Mouse (Mus musculus): ENCODE measurements at regions not wholly inside any gene's neighbourhood (a gene's known extent, or its start where the extent isn't known, plus 50 kb on each side); places are given as distances from the start of the nearest gene placed in this dataset.
"Not testable (repeated sequence)": the region's sequence is repeated elsewhere in the genome, so short reads cannot be mapped to it uniquely, and the experiment has no call there.

GRCm38 (mm10) chr9:41438141-41438540 lies 276.6 kb upstream of the Ubash3b start:
- Histone ChIP-seq H3K36me3 (ENCODE audit: control insufficient read depth, insufficient read depth, low read length) (peaks cover 7% of the 10 kb centered on the region), H3K27ac (ENCODE audit: low read depth, low read length) (no peak overlapping the region), H3K4me2 (ENCODE audit: low read depth) (no peak overlapping the region), H3K4me1 (ENCODE audit: control insufficient read depth, insufficient read depth, low read length) (no peaks in the 10 kb centered on the region), H3K4me3 (ENCODE audit: low read depth, low read length) (no peak overlapping the region), H3K9me3 (ENCODE audit: control insufficient read depth, low read length) (peaks cover 4% of the 10 kb centered on the region), H3K9ac (ENCODE audit: low read length) (no peak overlapping the region), H3K27me3 (ENCODE audit: control insufficient read depth, insufficient read depth, low read length) (no peaks in the 10 kb centered on the region)
- WGBS, result 97% methylated on average over 2 of the region's 2 CpGs
- no peak for ATAC-seq (ENCODE audit: insufficient read depth, low FRiP score, low TSS enrichment)
- no peak for DNase-seq (ENCODE audit: low spot score)

GRCm38 (mm10) chr9:41430391-41431343 lies 269.2 kb upstream of the Ubash3b start:
- no peak for DNase-seq (ENCODE audit: low spot score)
- H3K27me3 ChIP-seq (ENCODE audit: control insufficient read depth, insufficient read depth, low read length), result no peaks in the 10 kb centered on the region
- 74% methylated on average over 16 of the region's 16 CpGs for WGBS
- peaks cover 7% of the 10 kb centered on the region; the same call in 1 of the 2 replicates for H3K4me1 ChIP-seq (ENCODE audit: control insufficient read depth, insufficient read depth, low read length)
- no peaks in the 10 kb centered on the region; the same call in none of the 2 replicates for H3K36me3 ChIP-seq (ENCODE audit: control insufficient read depth, insufficient read depth, low read length)
- H3K9me3 ChIP-seq (ENCODE audit: control insufficient read depth, low read length), result no peaks in the 10 kb centered on the region
- no peak overlapping the region for H3K4me3 ChIP-seq (ENCODE audit: low read depth, low read length)
- H3K9ac ChIP-seq (ENCODE audit: low read length), result no peak overlapping the region
- no peak for ATAC-seq (ENCODE audit: insufficient read depth, low FRiP score, low TSS enrichment)
- 0 out of 2 replicates have a peak overlapping the region, but pooled peaks have one; percentile 34 for H3K27ac ChIP-seq (ENCODE audit: low read depth, low read length)
- H3K4me2 ChIP-seq (ENCODE audit: low read depth), result no peak overlapping the region

GRCm38 (mm10) chr9:41429711-41430390 lies 268.4 kb upstream of the Ubash3b start:
- H3K4me2 ChIP-seq (ENCODE audit: low read depth), result no peak overlapping the region
- H3K27ac ChIP-seq (ENCODE audit: low read depth, low read length), result 0 out of 2 replicates have a peak overlapping the region, but pooled peaks have one; percentile 34
- H3K36me3 ChIP-seq (ENCODE audit: control insufficient read depth, insufficient read depth, low read length), result no peaks in the 10 kb centered on the region; the same call in none of the 2 replicates
- H3K4me3 ChIP-seq (ENCODE audit: low read depth, low read length), result no peak overlapping the region
- WGBS, result 60% methylated on average over 10 of the region's 10 CpGs
- no peaks in the 10 kb centered on the region for H3K9me3 ChIP-seq (ENCODE audit: control insufficient read depth, low read length)
- peak; percentile 32 for DNase-seq (ENCODE audit: low spot score)
- no peaks in the 10 kb centered on the region for H3K27me3 ChIP-seq (ENCODE audit: control insufficient read depth, insufficient read depth, low read length)
- ATAC-seq (ENCODE audit: insufficient read depth, low FRiP score, low TSS enrichment), result peak; percentile 89
- H3K9ac ChIP-seq (ENCODE audit: low read length), result no peak overlapping the region
- H3K4me1 ChIP-seq (ENCODE audit: control insufficient read depth, insufficient read depth, low read length), result peaks cover 7% of the 10 kb centered on the region; the same call in 1 of the 2 replicates

GRCm38 (mm10) chr9:41429236-41429635 lies 267.7 kb upstream of the Ubash3b start:
- ATAC-seq (ENCODE audit: insufficient read depth, low FRiP score, low TSS enrichment) (no peak), DNase-seq (ENCODE audit: low spot score) (no peak)
- Histone ChIP-seq H3K4me2 (ENCODE audit: low read depth) (no peak overlapping the region), H3K27me3 (ENCODE audit: control insufficient read depth, insufficient read depth, low read length) (no peaks in the 10 kb centered on the region), H3K36me3 (ENCODE audit: control insufficient read depth, insufficient read depth, low read length) (no peaks in the 10 kb centered on the region; the same call in none of the 2 replicates), H3K27ac (ENCODE audit: low read depth, low read length) (0 out of 2 replicates have a peak overlapping the region, but pooled peaks have one; percentile 21), H3K4me1 (ENCODE audit: control insufficient read depth, insufficient read depth, low read length) (peaks cover 7% of the 10 kb centered on the region; the same call in 1 of the 2 replicates), H3K9me3 (ENCODE audit: control insufficient read depth, low read length) (no peaks in the 10 kb centered on the region), H3K9ac (ENCODE audit: low read length) (no peak overlapping the region), H3K4me3 (ENCODE audit: low read depth, low read length) (no peak overlapping the region)
- 74% methylated on average over 4 of the region's 4 CpGs for WGBS

DNA sequence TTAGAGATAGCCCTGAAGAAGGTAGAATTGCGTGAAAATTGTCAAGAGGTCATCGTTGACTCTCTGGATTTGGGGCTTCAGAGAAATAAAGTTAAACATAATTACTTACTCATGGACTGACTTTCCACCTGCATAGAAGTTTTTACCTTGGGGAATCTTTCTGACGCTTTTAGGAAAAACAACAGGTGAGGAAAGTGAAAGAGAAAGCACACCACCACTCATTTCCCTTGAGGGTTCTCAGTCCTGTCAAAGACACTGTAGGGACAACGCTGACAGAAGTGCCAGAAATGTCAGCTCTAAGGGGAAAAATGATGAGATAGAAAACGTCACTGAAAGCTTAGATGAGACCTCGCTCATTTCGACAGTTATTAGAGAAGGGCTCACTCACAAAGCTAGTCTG lies 265.2 kb upstream of the Ubash3b start:
- Histone ChIP-seq H3K4me2 (ENCODE audit: low read depth) (no peak overlapping the region), H3K36me3 (ENCODE audit: control insufficient read depth, insufficient read depth, low read length) (no peaks in the 10 kb centered on the region; the same call in 1 of the 2 replicates), H3K9ac (ENCODE audit: low read length) (no peak overlapping the region), H3K9me3 (ENCODE audit: control insufficient read depth, low read length) (no peaks in the 10 kb centered on the region), H3K27me3 (ENCODE audit: control insufficient read depth, insufficient read depth, low read length) (no peaks in the 10 kb centered on the region), H3K4me1 (ENCODE audit: control insufficient read depth, insufficient read depth, low read length) (peaks cover 7% of the 10 kb centered on the region; the same call in 1 of the 2 replicates), H3K4me3 (ENCODE audit: low read depth, low read length) (no peak overlapping the region), H3K27ac (ENCODE audit: low read depth, low read length) (no peak overlapping the region)
- no peak for DNase-seq (ENCODE audit: low spot score)
- 90% methylated on average over 7 of the region's 7 CpGs for whole genome bisulfite sequencing
- ATAC-seq (ENCODE audit: insufficient read depth, low FRiP score, low TSS enrichment), result no peak

DNA sequence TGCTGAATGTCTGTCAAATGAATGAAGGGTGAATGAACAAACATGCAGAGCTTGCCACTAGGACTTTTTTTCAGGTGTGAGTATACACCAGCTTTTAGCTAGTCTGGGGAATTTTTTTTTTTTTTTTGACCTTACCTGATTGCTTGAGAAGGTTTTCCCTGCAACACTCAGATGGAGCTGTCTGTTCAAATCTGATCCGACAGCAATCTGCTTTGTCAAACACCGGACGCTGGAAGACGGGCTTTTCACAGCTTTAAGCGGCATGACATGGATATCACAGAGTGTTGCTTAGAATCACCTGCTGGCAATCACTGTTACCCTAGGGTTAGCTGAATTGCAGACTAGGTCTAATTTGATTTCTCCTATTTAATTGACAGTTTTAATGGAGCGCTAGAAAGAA lies 263.7 kb upstream of the Ubash3b start:
- no peaks in the 10 kb centered on the region for H3K9me3 ChIP-seq (ENCODE audit: control insufficient read depth, low read length)
- no peak for ATAC-seq (ENCODE audit: insufficient read depth, low FRiP score, low TSS enrichment)

DNA sequence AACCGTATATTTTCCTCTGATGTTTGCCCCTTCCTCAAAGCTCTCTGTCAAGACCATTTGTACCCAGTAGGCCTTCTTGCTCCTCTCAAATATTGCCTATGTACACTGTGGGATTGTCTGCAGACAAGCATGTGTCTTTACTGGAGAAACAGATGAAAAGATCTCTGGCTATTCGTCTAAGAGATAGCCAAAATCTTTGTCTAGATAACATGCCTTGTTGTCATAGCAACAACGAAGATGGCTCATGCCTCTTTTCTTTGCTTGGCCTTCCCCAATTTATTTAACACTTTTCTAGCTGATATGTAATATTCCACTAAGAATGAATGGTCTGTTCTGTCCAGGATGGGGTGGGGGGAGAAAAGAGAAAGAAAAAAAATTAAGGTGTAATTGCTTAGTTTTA lies 252.3 kb upstream of the Ubash3b start:
- Histone ChIP-seq H3K4me2 (ENCODE audit: low read depth) (no peak overlapping the region), H3K27me3 (ENCODE audit: control insufficient read depth, insufficient read depth, low read length) (no peaks in the 10 kb centered on the region), H3K9ac (ENCODE audit: low read length) (no peak overlapping the region), H3K27ac (ENCODE audit: low read depth, low read length) (no peak overlapping the region), H3K4me1 (ENCODE audit: control insufficient read depth, insufficient read depth, low read length) (peaks cover 5% of the 10 kb centered on the region; the same call in 1 of the 2 replicates), H3K36me3 (ENCODE audit: control insufficient read depth, insufficient read depth, low read length) (0 out of 2 replicates have a peak, but pooled peaks cover 4% of the 10 kb centered on the region), H3K9me3 (ENCODE audit: control insufficient read depth, low read length) (no peaks in the 10 kb centered on the region), H3K4me3 (ENCODE audit: low read depth, low read length) (no peak overlapping the region)
- DNase-seq (ENCODE audit: low spot score), result no peak
- ATAC-seq (ENCODE audit: insufficient read depth, low FRiP score, low TSS enrichment), result no peak
- 71% methylated on average over 3 of the region's 3 CpGs for WGBS

More for the DNA sequence above, 263.7 kb upstream of the Ubash3b start:
- Histone ChIP-seq H3K36me3 (ENCODE audit: control insufficient read depth, insufficient read depth, low read length) (no peaks in the 10 kb centered on the region; the same call in 1 of the 2 replicates), H3K4me1 (ENCODE audit: control insufficient read depth, insufficient read depth, low read length) (peaks cover 3% of the 10 kb centered on the region; the same call in 1 of the 2 replicates), H3K9ac (ENCODE audit: low read length) (no peak overlapping the region), H3K27ac (ENCODE audit: low read depth, low read length) (no peak overlapping the region), H3K4me2 (ENCODE audit: low read depth) (no peak overlapping the region), H3K4me3 (ENCODE audit: low read depth, low read length) (no peak overlapping the region), H3K27me3 (ENCODE audit: control insufficient read depth, insufficient read depth, low read length) (no peaks in the 10 kb centered on the region)
- DNase-seq (ENCODE audit: low spot score), result no peak
- WGBS, result 89% methylated on average over 6 of the region's 6 CpGs

DNA sequence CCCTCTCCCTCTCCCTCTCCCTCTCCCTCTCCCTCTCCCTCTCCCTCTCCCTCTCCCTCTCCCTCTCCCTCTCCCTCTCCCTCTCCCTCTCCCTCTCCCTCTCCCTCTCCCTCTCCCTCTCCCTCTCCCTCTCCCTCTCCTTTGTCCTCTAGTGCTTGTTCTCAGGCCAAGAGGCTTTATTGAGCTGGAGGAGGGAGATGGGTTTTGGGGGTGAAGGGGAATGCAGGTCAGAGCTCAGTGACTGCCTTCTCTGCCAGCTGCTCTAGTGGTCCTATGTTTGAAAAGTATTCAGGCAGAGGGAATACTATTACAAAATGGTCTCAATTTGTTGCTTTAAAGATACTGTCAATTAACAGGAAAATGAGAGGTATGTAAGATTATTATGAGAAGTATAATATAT lies 251.6 kb upstream of the Ubash3b start:
- not testable (repeated sequence) for H3K36me3 ChIP-seq (ENCODE audit: control insufficient read depth, insufficient read depth, low read length); H3K4me3 ChIP-seq (ENCODE audit: low read depth, low read length); DNase-seq (ENCODE audit: low spot score); H3K27me3 ChIP-seq (ENCODE audit: control insufficient read depth, insufficient read depth, low read length); H3K9ac ChIP-seq (ENCODE audit: low read length); H3K4me2 ChIP-seq (ENCODE audit: low read depth); H3K9me3 ChIP-seq (ENCODE audit: control insufficient read depth, low read length); H3K4me1 ChIP-seq (ENCODE audit: control insufficient read depth, insufficient read depth, low read length); H3K27ac ChIP-seq (ENCODE audit: low read depth, low read length); ATAC-seq (ENCODE audit: insufficient read depth, low FRiP score, low TSS enrichment)
